Mouse (Mus musculus) liver, embryonic 13.5 days (tissue): Measurements from ENCODE around the gene Ndufa9. TPM values are rescaled to one million over a fixed set of nuclear protein-coding genes. Genes with fewer than 3 reads are reported as not detected.

Experiments used
- polyA plus RNA-seq: library from polyadenylated mRNA; unstranded; fragments of >200 nt; fragmentation: Nextera tagmentation; extraction: Ambion mirVana; gene quantifications from 2 replicates; pipeline ENCODE4 v1.2.1, GENCODE M21; 2015

Gene Ndufa9
- polyA plus RNA-seq, 1 experiment from 2014 or later = 176 TPM

Other genes with a start within 250 kb of the Ndufa9 start
- 0.06 and 0.07 TPM in 2 replicates for gene Kcna1, start 202.8 kb downstream of the Ndufa9 start, polyA plus RNA-seq
- gene Kcna6, start 108.5 kb downstream of the Ndufa9 start, polyA plus RNA-seq = 0.10 and 0.17 TPM in 2 replicates
- not detected in 2 replicates for gene Akap3, start 4.0 kb upstream of the Ndufa9 start, polyA plus RNA-seq
- gene Dyrk4, start 72.7 kb upstream of the Ndufa9 start, polyA plus RNA-seq = not detected in 2 replicates
- gene Rad51ap1, start 90.5 kb upstream of the Ndufa9 start, polyA plus RNA-seq = 59.0 and 67.3 TPM in 2 replicates
- 19.6 and 22.5 TPM in 2 replicates for gene D6Wsu163e, start 90.8 kb upstream of the Ndufa9 start, polyA plus RNA-seq
- gene Fgf6, start 166.4 kb upstream of the Ndufa9 start, polyA plus RNA-seq = 0.02 TPM in 1 of 2 replicates, not detected in the other
- gene Fgf23, start 223.8 kb upstream of the Ndufa9 start, polyA plus RNA-seq = not detected in 2 replicates